Mouse (Mus musculus) ES-E14 (cell line): ENCODE measurements at regions not wholly inside any gene's neighbourhood (a gene's known extent, or its start where the extent isn't known, plus 50 kb on each side); places are given as distances from the start of the nearest gene placed in this dataset.
A peak's percentile ranks its signal among the peaks of the same experiment; 100 is the strongest.
"Not testable (repeated sequence)": the region's sequence is repeated elsewhere in the genome, so short reads cannot be mapped to it uniquely, and the experiment has no call there.

Experiments used
- DNase-seq: peaks from one replicate; pipeline ENCODE4 v3.0.0-alpha.2; 2013; ENCODE audit warnings: low read depth, low spot score
- H3K27ac ChIP-seq: 2 replicates; pipeline ENCODE4 v1.5.1; 2012; ENCODE audit warnings: low read depth, mild to moderate bottlenecking, low read length, moderate library complexity, mixed read lengths; ENCODE audit not compliant: poor library complexity, insufficient read depth, severe bottlenecking
- H3K36me3 ChIP-seq: 2 replicates; pipeline ENCODE4 v1.6.1; 2012; ENCODE audit warnings: mild to moderate bottlenecking, low read length, moderate library complexity, mixed read lengths; ENCODE audit not compliant: control insufficient read depth, poor library complexity, insufficient read depth, severe bottlenecking
- H3K4me1 ChIP-seq, 2 experiments: fragments of 150-350 bp in 1 of 2; sonication (generic) in 1 of 2; 2 replicates each; pipeline ENCODE4 v1.6.1; 2012; ENCODE audit warnings: low read length in 2 of 2, mild to moderate bottlenecking in 1 of 2, mixed read lengths in 1 of 2; ENCODE audit not compliant: control insufficient read depth in 2 of 2, insufficient read depth in 2 of 2, poor library complexity in 1 of 2
- H3K4me3 ChIP-seq, 2 experiments: fragments of 150-350 bp in 1 of 2; sonication (generic) in 1 of 2; 2 replicates each; pipeline ENCODE4 v1.5.1; 2012; ENCODE audit warnings: low read length in 2 of 2, low read depth in 1 of 2, mild to moderate bottlenecking in 1 of 2, mixed read lengths in 1 of 2; ENCODE audit not compliant: insufficient read depth in 1 of 2, poor library complexity in 1 of 2, severe bottlenecking in 1 of 2
- H3K9ac ChIP-seq: 2 replicates; pipeline ENCODE4 v1.6.1; 2012; ENCODE audit warnings: low read depth, mild to moderate bottlenecking, low read length, mixed read lengths; ENCODE audit not compliant: poor library complexity, insufficient read depth, severe bottlenecking
- H3K9me3 ChIP-seq: fragments of 150-350 bp; sonication (generic); 2 replicates; pipeline ENCODE4 v1.6.1; 2012; ENCODE audit warnings: low read depth, mild to moderate bottlenecking, low read length; ENCODE audit not compliant: control insufficient read depth, insufficient read depth
- CHD2 ChIP-seq: IDR thresholded peaks from 2 replicates; pipeline ENCODE4 v1.6.1; 2014; ENCODE audit warnings: mild to moderate bottlenecking, low read depth, low read length, inconsistent platforms
- HCFC1 ChIP-seq: IDR thresholded peaks from 2 replicates; pipeline ENCODE4 v1.6.1; 2012; ENCODE audit warnings: low read length, inconsistent platforms, borderline replicate concordance; ENCODE audit not compliant: insufficient read depth
- MAFK ChIP-seq: IDR thresholded peaks from 2 replicates; pipeline ENCODE4 v1.6.1; 2014; ENCODE audit warnings: mild to moderate bottlenecking, low read depth, low read length, inconsistent platforms; ENCODE audit not compliant: insufficient read depth
- ZC3H11A ChIP-seq: IDR thresholded peaks from 2 replicates; pipeline ENCODE4 v1.6.1; 2012; ENCODE audit warnings: low read depth, mild to moderate bottlenecking, inconsistent platforms, low read length, borderline replicate concordance
- ZNF384 ChIP-seq: IDR thresholded peaks from 2 replicates; pipeline ENCODE4 v1.6.1; 2012; ENCODE audit warnings: low read depth, low read length, inconsistent platforms
- in situ Hi-C, 2 experiments: fragments of 600-800 bp; cut with MboI; formaldehyde crosslinking; loops; one replicate each; pipeline ENCODE4 v1.15.1; 2025; ENCODE audit warnings: low sequenced_read_pairs in 2 of 2, inconsistent platforms in 1 of 2; ENCODE audit not compliant: unreplicated experiment in 2 of 2

- H3K36me3 ChIP-seq: no peaks in the 10 kb centered on the region
- in situ Hi-C loops: no loop called here
- H3K9ac ChIP-seq: no peak overlapping the region
- TF ChIP-seq ZNF384: no peak
- no peak for TF ChIP-seq MAFK
- no peak for TF ChIP-seq HCFC1
- no peak for TF ChIP-seq ZC3H11A
- no peak for TF ChIP-seq CHD2
- no peaks in the 10 kb centered on the region for H3K4me1 ChIP-seq
- H3K9me3 ChIP-seq: no peaks in the 10 kb centered on the region
- H3K27ac ChIP-seq: no peak overlapping the region
- no peak overlapping the region for H3K4me3 ChIP-seq
- DNase-seq: no peak
These were observed 1026.2 kb downstream of the Adgrl3 start for GRCm38 (mm10) chr5:82046106-82046505.

- no peak for DNase-seq
- no peaks in the 10 kb centered on the region for H3K36me3 ChIP-seq
- H3K27ac ChIP-seq: no peak overlapping the region
- TF ChIP-seq CHD2: no peak
- no peak for TF ChIP-seq HCFC1
- TF ChIP-seq ZC3H11A: no peak
- TF ChIP-seq MAFK: no peak
- TF ChIP-seq ZNF384: no peak
- H3K4me1 ChIP-seq: no peaks in the 10 kb centered on the region
- H3K9ac ChIP-seq: no peak overlapping the region
- H3K4me3 ChIP-seq: no peak overlapping the region
- H3K9me3 ChIP-seq: no peaks in the 10 kb centered on the region
- in situ Hi-C loops: no loop called here
These were observed 1039.3 kb downstream of the Adgrl3 start for GRCm38 (mm10) chr5:82059108-82059838.

- no peak overlapping the region for H3K9ac ChIP-seq
- H3K9me3 ChIP-seq: no peaks in the 10 kb centered on the region
- H3K4me1 ChIP-seq: no peaks in the 10 kb centered on the region
- no peaks in the 10 kb centered on the region for H3K36me3 ChIP-seq
- no peak overlapping the region for H3K27ac ChIP-seq
- DNase-seq: no peak
- TF ChIP-seq ZNF384 (no peak), HCFC1 (no peak), CHD2 (no peak), ZC3H11A (0 out of 2 replicates have a peak, but pooled peaks have one; percentile 19), MAFK (no peak)
- H3K4me3 ChIP-seq: no peak overlapping the region
- in situ Hi-C loops: no loop called here
These were observed 1040.7 kb downstream of the Adgrl3 start for GRCm38 (mm10) chr5:82060679-82061078.

- H3K4me1 ChIP-seq, in situ Hi-C loops, H3K36me3 ChIP-seq, H3K9me3 ChIP-seq, H3K27ac ChIP-seq: not testable (repeated sequence)
- DNase-seq: peak; percentile 19
- Histone ChIP-seq H3K9ac (peak overlapping the region; percentile 47; the same call in 1 of the 2 replicates), H3K4me3 (peak overlapping the region; percentile 66 to 68)
These were observed 1049.3 kb downstream of the Adgrl3 start for GRCm38 (mm10) chr5:82069221-82069620.

GRCm38 (mm10) chr5:82089401-82089800, 1069.5 kb downstream of the Adgrl3 start:
- H3K4me3 ChIP-seq: no peak overlapping the region
- no peak for DNase-seq

More at GRCm38 (mm10) chr5:82089401-82089800, 1069.5 kb downstream of the Adgrl3 start:
- TF ChIP-seq MAFK (no peak), CHD2 (no peak), HCFC1 (no peak), ZNF384 (no peak), ZC3H11A (no peak)
- H3K9me3 ChIP-seq: no peaks in the 10 kb centered on the region
- H3K9ac ChIP-seq: no peak overlapping the region
- no peaks in the 10 kb centered on the region for H3K36me3 ChIP-seq
- in situ Hi-C loops: no loop called here
- no peak overlapping the region for H3K27ac ChIP-seq
- H3K4me1 ChIP-seq: no peaks in the 10 kb centered on the region
